Mouse (Mus musculus) erythroblast, adult 5-6 weeks (primary cell): Measurements from ENCODE around the gene Hoxc4. TPM values are rescaled to one million over a fixed set of nuclear protein-coding genes. Genes with fewer than 3 reads are reported as not detected.
A peak's percentile ranks its signal among the peaks of the same experiment; 100 is the strongest.

ENCODE experiments used
- ATAC-seq: replicated peaks from 2 replicates; pipeline ENCODE4 v1.8.0; 2016; ENCODE audit warnings: moderate number of reproducible peaks, mild to moderate bottlenecking, moderate TSS enrichment, inconsistent platforms; ENCODE audit not compliant: poor library complexity, low FRiP score, severe bottlenecking
- total RNA-seq, 2 experiments: library from RNA; stranded (forward) in 1 of 2; stranded (reverse) in 1 of 2; fragments of 150-400 nt in 1 of 2; fragments of 200-764, 138-1000 nt in 1 of 2; gene quantifications; 2 replicates each; pipeline versions ENCODE4 v1.2.3 to v1.2.4; 2015 to 2017; ENCODE audit warnings: low replicate concordance in 2 of 2

Hoxc4 gene
- total RNA-seq, 2 experiments from 2014 or later: not detected

DNA sequence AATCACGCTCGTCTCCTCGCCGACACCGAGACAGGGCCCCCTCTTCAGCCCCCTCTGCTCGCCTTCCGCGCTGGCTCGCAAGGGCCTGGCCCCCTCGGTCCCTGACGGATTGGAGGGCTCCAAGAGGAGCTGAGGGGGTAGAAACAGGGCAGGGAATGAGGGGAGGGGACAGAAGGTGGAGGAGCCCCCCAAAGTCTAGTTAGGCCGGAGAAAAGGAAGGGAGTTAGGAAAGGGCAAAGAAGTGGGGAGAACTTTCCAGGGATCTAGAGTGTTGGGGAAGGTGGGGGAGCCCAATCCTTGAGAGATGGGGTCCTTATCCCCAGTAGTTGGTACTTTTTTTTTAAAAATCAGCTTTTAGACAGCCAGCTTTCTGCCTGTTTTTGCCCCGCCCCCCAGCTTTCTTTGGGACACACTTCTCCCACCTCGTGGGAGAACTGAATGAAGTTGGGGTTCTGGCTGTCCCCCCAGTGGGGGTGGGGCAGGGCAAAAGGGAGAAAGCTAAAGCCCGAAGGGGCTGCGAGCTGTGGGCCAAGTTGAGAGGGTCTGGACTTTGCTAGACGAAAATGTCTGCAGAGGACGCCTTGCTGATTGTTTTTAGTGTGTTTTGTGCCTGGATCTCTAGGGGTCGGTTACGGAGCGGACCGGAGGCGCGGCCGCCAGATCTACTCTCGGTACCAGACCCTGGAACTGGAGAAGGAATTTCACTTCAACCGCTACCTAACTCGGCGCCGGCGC is 8.5 kb upstream of the Hoxc4 start:
- ATAC-seq: no peak

DNA sequence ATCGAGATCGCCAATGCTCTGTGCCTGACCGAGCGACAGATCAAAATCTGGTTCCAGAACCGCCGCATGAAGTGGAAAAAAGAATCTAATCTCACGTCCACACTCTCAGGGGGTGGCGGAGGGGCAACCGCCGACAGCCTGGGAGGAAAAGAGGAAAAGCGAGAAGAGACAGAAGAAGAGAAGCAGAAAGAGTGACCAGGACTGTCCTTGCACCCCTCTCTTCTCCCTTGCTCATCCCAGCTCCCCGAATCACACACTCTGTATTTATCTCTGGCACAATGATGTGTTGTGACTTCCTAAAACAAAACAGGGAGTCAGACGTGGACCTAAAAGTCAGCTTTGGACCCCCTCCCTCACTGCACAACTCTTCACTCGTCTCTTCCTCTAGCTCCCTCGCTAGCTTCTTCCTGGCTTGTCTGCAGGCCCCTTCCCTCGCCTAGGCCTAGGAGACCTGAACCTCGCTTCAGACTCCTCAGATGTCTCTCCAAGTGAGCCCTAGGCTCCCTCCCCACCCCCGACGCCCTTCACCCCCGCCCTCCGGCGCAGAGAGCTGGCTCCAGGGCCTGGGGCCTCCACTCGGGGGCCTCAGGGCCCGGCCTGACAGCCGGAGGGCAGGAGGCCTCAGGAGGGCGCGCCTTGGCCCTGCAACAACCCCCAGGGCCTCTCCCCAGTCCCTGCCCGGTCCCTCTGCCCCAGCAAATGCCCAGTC is 7.7 kb upstream of the Hoxc4 start:
- ATAC-seq: no peak

DNA sequence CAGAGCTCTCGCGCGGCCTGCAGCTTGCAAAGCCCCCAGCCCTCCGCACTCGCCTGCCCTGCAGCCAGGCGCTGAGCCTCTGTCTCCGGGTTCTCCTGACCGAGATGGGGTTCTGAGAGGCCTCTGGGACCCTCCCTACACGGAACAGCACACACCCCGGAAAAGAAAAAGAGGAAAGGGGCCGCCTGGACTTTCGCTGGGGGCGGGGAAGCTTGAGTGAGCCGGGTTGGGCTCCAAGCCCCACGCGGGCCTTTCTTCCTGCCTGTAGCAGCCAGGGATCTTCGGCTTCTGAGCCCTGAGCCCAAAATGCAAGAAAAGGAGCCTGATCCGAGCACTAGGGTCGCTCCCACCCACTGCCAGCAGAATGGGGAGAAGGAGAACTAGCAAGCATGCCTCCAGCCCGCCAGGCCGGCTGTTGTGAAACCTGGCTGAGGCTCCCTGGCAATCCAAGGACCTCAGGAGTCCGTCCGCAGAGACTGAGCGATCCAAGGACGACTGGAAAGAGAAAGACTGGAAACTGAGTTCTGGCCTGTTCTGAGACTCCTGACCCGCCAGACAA is 6.7 kb upstream of the Hoxc4 start:
- no peak for ATAC-seq

DNA sequence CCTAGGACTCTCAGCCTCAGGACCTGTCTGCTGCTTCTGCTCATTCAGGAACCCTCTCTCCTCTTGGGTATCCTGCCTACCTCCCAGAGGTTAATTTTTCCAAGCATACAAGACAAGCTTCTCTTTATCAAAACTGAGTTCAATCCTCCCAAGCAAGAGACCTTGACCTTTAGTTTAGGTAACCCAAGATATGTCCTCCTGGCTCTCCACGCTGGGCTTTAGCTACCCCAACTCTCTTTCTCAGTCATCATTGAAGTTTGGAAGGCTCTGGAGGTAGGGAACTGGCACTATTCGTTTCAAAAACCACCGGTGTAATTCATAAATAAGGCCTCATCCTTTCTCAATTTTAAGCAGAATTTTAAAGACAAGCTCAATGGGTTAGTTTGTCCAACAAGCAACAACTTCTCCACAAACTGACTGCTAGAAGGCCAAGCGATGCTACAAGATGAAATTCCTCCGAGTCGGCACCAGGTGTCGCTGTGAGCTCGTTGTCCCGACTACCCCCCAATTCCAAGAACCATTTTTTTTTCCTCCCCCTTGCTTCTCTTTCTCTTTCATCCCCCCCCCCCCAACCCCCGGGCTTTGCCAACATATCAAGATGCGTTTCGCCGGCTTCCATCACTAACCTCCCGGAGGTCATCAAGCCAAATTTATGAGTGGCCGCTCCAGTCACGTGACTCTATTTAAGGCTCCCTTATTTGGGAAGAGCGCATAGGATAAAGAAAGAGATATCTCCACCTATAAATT is 5.3 kb upstream of the Hoxc4 start:
- 0 out of 2 replicates have a peak, but pooled peaks have one; percentile 47 for ATAC-seq

DNA sequence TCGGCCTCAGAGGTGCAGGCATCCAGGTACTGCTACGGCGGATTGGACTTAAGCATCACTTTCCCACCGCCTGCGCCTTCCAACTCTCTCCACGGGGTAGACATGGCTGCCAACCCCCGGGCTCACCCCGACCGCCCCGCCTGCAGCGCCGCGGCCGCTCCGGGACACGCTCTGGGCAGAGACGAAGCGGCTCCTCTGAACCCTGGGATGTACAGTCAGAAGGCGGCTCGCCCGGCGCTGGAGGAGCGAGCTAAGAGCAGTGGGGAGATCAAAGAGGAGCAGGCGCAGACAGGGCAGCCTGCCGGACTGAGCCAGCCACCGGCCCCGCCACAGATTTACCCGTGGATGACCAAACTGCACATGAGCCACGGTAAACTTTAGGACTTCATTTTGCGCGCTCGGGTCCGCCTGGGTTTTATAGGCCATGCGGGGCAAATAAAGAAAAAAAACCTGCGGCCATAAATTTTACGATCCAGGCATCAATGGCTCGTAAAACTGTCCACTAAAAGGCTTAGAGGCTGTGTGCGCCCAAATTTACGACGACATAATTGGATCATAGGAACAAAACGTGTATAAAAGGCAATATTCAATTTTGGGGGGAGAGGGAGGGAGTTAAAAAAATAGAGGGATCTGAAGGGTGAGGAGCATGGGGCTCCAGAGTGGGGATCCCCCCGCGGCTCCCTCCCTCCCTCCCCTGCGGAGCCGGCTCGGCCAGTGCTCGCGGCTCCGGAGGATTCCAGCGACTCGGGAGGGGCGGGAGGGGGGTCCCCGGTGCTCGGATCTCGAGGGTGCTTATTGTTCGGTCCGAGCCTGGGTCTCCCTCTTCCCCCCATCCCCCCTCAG is 4.3 kb upstream of the Hoxc4 start:
- ATAC-seq: no peak

DNA sequence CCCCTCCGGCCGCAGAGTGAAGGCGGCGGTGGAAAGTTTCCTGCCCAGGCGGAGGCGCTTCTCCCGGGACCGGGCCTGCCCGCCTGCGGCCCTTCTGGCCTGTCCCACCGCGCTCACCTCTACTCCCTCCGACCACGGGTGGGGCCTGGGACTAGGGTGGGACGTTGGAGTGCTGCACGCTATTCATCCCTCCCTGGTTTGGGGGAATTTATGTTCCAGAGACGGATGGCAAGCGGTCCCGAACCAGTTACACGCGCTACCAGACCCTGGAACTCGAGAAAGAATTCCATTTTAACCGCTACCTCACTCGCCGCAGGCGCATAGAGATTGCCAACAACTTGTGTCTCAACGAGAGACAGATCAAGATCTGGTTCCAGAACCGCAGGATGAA is 3.7 kb upstream of the Hoxc4 start:
- ATAC-seq: no peak

DNA sequence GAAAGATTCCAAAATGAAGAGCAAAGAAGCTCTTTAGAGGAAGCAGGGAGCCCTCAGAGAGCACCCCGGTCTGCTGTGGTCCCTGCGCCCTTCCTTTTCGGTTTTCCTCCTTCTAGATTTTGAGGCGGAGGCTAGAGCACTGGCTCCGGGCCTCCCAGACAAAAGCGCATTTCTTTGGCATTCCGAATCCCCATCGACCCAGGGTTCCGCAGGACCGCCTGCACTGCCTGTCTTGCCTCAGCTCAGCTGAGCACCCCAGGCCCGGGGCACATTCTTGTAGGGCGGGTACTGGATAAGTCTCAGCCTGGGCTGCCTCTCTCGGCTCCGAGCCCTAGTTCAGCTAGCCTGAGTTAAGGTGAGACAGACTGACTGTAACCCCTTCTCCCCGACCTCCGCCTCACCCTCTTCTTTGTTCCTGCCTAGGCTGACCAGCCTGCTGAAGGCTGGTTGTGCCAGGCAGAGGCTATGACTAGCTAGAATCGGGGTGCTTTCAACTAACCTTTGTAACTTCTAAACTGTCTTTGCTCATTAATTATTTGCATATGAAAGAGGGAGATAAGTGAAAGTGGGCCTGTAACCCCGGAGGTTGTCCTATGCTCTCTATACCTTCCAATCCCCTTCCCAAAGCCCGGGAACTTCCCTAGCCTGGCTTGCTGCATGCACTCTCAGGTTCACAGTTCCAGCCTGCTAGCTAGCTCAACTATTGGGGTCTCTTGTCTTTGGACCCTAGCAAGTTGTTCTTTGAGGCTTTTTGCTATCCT is 3.1 kb upstream of the Hoxc4 start:
- no peak for ATAC-seq

DNA sequence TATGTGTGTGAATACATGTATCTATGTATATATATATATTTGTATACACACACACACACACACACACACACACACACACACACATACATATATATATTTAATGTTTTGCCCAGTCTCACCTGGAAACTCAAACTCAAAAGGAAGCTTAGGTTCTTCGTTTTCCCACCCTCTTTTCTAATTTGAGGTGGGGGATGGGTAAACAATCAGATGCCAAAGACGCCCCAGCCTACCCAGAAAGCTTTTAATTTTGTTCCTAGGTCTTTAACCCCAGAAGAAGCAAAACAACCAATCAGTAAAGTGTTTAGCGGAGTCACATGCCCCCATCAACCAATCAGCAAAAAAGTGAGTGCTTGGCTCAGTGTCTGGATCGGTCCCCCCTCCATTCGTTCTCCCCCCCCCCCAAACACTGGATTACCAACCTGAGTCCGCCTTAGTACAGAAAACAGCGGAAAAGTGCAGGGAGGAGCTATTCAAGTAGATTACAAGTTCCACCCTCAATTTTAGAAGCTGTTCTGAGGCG is 2.2 kb downstream of the Hoxc4 start:
- ATAC-seq: no peak

DNA sequence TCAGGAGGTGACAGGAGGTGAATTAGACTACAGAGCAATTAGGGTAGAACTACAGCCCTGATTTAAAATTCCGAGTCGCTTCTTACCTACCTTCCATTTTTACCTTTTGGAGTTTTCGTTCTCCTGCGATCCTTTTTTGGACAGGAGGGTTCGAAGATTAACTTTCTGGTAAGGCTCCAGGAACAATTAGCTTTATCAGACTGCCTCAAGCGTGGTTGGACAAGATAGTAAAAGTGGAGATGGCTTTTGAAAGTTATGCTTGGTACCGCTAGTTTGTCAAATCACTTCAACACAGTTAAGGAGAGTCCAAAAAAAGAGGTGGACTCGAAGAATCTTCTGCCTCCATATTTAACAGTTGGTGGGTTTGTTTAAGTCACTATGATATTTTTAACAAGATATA is 2.8 kb downstream of the Hoxc4 start:
- no peak for ATAC-seq

DNA sequence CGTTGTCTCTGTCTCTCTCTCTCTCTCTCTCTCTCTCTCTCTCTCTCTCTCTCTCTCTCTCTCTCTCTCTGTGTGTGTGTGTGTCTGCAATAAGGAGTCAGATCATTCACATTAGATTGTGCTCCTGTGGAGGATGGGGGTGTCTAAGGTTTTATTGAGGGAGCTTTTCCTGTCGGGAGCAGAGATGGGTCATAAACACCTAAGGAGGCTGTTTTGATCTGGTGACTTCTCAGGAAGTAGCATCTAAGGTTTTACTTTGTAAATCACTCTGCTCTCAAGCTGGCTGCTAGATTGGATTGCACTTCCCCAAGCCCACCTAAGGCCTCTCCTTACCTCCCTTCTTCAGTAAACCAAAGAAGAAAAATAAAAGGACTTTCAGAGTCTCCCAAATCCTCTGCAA is 5.4 kb downstream of the Hoxc4 start:
- no peak for ATAC-seq

DNA sequence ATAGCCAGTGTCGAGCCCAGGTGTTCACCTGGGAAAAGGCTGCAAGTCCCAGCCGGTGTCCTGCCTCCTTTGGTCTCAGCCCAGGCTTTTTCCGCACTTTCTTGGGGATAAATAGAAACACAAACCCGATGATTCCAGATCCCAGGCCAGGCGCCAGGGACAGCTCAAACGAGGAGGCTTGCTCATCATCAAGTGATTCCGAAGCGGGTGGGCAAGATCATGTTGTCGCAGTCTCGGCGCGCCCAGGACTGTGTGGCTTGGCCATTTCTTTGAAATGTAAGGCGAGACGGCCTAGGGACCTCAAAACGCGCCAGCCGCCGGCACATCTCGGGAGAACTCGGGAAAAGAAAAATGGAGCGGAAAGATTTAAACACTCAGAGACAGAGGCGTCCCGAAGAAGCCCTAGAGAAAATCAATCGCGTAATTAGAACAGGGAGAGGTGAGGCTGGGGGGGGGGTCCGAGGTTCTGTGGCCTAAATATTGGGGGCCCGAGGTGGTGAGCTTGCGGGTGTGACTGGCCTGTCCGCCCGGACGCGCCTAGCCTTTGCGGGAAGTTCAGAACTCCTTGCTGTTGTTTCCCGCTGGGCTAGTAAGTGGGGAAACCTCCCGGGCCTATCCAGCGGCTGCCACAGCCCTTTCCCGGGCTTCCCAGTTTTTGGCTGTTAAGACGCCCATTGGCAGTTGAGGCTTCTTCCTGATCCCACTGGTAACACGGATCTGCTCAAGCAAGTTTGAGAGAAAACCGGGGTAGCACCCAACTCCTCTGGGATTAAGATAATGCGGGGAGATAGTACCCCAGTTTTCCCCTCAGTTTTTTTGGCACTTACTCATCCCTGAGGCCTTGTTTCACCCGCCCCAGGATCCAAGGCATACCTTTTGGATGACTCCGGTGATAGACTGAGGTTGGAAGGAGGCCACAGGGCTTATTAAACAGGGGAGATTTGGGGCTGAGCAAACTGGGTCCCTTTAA is 8.8 kb downstream of the Hoxc4 start:
- ATAC-seq: no peak

DNA sequence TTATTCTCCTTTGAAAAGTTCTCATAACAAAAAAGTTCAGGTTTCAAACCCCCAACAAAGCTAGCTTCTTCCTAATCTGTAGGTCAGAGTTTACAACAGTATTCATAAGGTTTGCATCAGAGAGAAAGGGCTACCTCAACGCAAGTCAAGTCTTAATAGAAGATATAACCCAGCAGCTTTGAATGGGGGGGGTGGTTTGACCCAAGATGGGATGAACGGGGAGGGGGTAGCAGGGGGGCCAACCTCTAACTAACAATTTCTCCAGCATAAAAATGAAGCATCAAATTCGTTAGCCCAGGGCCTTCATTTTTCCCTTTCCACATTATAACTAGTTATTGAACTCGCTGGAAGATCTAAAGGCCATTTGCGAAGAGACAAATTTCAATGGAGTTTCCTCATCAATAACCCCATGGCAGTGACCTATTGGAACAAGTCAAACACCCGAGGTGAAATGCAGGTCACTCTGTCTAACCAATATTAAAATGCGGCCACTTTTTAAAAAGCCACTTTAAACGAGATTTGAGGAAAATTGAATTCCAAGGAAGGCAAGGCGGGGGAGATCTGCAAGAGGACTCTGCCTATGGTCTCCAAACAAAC is 10.3 kb downstream of the Hoxc4 start:
- ATAC-seq: no peak

DNA sequence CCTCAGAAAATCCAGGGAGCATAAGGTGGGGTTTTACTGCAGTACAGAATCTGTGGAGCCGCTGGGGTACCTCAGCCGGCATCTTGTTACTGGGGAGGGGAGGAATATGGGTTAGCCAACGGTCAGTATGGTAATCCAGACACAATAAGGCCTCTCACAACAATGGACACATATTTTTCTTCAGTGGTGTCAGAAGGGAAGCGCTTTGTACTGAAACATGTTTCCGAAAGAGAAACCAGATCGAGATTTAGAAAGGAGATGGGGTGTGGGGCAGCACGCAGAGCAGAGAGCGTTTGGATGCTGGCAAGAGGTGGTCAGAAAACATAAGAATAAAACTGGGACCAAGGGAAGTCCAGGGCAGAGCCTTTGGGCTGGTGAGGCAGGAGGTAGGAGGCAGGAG is 11.4 kb downstream of the Hoxc4 start:
- ATAC-seq: no peak

DNA sequence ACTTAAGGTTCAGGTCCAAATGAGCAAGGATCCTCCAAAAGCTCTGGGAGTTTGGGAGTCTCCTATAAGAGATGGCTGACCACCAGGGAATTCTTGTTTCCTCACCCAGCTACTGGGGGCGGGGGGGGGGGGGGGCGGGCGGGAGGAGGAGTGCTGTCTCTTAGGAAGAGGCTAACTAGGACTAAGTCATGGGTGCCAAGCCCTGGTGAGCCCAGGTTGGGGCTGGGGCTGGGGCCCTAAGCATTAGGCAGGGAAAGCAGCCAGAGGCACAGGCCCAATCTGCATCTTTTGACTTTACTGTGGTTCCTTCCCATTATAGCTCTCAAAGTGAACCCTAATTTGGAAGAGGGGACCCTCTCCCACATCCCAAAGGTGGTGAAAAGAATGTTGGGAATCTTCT is 13.4 kb downstream of the Hoxc4 start:
- ATAC-seq: no peak

DNA sequence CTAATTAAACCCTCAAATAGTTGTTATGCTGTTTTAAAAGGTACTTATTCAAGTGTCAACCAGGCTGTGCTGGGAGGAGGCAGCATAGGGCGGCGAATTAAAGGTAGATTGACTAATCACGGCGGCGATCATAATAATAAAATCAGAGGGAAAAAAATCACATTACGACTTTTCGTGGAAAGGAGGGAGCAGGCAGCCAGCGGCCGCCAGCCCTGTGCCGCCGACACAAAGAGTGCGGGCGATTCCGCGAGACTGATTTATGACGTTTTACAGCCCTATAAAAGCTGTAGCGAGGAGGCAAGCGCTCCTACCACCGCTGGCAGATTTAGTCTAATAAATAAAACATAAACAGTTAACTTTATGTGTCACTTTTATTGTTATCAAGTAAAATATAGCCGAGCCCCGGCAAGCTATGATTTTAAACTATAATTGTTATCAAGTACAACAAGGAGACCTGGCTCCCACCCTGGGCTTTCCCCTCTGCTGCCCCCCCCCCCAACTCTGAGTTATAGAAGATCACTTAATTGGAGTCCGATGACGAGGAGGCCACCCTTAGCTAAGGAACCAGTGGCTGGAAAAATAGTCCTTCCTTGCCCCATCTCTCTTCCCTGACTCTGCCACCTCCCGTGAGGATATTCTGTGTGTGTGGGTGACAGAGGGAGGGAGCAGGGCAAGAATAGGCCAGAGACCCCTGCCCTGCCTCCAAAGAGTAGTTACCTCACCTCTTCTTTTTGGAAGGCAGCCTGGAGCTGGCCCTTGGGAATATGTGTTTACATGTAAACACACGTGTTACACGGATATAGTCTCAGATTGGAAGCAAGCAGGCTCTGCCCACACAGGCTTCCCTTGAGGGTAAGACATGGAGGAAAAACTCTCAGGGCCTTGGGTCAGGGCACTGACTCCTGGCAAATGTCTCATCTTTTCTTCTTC is 14.2 kb downstream of the Hoxc4 start:
- no peak for ATAC-seq
